Mouse (Mus musculus): ENCODE results near the gene Larp1b. TPM values are rescaled to one million over a fixed set of nuclear protein-coding genes. Genes with fewer than 3 reads are reported as not detected.

Larp1b gene
- polyA plus RNA-seq, 1 experiment from 2014 or later: 3.7 TPM

GRCm38 (mm10) chr3:40952606-40953005, 3.0 kb downstream of the Larp1b start:
- H3K9ac ChIP-seq (ENCODE audit: low read length): no peak overlapping the region
- peaks cover 7% of the 10 kb centered on the region; the same call in 1 of the 2 replicates for H3K4me1 ChIP-seq (ENCODE audit: control insufficient read depth, insufficient read depth, low read length)
- no peak overlapping the region for H3K27ac ChIP-seq (ENCODE audit: low read depth, low read length)
- no peak for DNase-seq (ENCODE audit: low spot score)
- ATAC-seq (ENCODE audit: insufficient read depth, low FRiP score, low TSS enrichment): no peak
- H3K27me3 ChIP-seq (ENCODE audit: control insufficient read depth, insufficient read depth, low read length): no peaks in the 10 kb centered on the region
- H3K9me3 ChIP-seq (ENCODE audit: control insufficient read depth, low read length): no peaks in the 10 kb centered on the region
- H3K4me2 ChIP-seq (ENCODE audit: low read depth): no peak overlapping the region
- no peak overlapping the region for H3K4me3 ChIP-seq (ENCODE audit: low read depth, low read length)
- H3K36me3 ChIP-seq (ENCODE audit: control insufficient read depth, insufficient read depth, low read length): no peaks in the 10 kb centered on the region

DNA sequence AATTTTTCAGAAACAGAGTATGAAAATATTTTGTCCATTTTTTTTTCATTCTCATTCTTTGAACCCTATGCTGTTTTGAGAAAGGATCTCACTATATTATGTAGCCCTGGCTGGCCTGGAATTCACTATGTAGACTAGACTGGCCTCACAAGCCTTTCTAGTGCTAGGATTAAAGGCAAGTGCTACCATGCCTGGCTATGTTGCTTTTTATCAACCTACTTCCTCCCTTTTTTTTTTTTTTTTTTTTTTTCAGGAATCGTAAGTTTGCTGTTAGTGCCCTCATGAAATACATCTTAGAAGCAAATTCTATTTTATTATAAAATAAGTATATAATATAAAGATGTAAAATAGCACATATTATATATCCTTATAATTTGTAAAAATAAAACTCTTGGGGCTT, 5.2 kb downstream of the Larp1b start:
- Histone ChIP-seq H3K4me2 (ENCODE audit: low read depth) (no peak overlapping the region), H3K9ac (ENCODE audit: low read length) (no peak overlapping the region), H3K9me3 (ENCODE audit: control insufficient read depth, low read length) (no peaks in the 10 kb centered on the region), H3K4me3 (ENCODE audit: low read depth, low read length) (no peak overlapping the region), H3K27ac (ENCODE audit: low read depth, low read length) (no peak overlapping the region), H3K36me3 (ENCODE audit: control insufficient read depth, insufficient read depth, low read length) (no peaks in the 10 kb centered on the region), H3K4me1 (ENCODE audit: control insufficient read depth, insufficient read depth, low read length) (peaks cover 7% of the 10 kb centered on the region; the same call in 1 of the 2 replicates), H3K27me3 (ENCODE audit: control insufficient read depth, insufficient read depth, low read length) (no peaks in the 10 kb centered on the region)
- WGBS: 76% methylated on average over 1 of the region's 1 CpGs
- DNase-seq (ENCODE audit: low spot score): no peak
- no peak for ATAC-seq (ENCODE audit: insufficient read depth, low FRiP score, low TSS enrichment)

DNA sequence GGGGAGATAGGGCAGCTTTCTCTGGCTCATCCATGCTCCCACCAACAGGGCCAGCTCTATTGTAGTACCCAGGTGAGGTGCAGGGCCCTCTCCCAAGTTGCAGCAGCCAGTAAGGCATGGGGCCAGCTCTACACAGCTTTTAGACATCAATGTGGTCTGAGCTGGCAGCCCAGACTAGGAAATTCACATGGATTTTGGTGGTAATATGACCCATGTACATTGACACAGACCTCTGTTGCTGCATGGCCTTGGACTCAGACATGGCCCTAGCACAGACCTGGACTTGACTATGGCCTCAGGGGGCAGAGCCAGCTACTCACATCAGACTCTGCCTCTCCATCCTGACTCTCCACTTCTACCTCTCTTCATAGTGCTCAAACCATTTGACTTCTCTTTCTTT, 9.2 kb downstream of the Larp1b start:
- Histone ChIP-seq H3K9me3 (ENCODE audit: control insufficient read depth, low read length) (no peaks in the 10 kb centered on the region), H3K4me1 (ENCODE audit: control insufficient read depth, insufficient read depth, low read length) (no peaks in the 10 kb centered on the region), H3K4me2 (ENCODE audit: low read depth) (no peak overlapping the region), H3K27ac (ENCODE audit: low read depth, low read length) (no peak overlapping the region), H3K4me3 (ENCODE audit: low read depth, low read length) (no peak overlapping the region), H3K36me3 (ENCODE audit: control insufficient read depth, insufficient read depth, low read length) (no peaks in the 10 kb centered on the region), H3K9ac (ENCODE audit: low read length) (no peak overlapping the region), H3K27me3 (ENCODE audit: control insufficient read depth, insufficient read depth, low read length) (no peaks in the 10 kb centered on the region)
- ATAC-seq (ENCODE audit: insufficient read depth, low FRiP score, low TSS enrichment) (no peak), DNase-seq (ENCODE audit: low spot score) (no peak)

- no peaks in the 10 kb centered on the region for H3K9me3 ChIP-seq (ENCODE audit: control insufficient read depth, low read length)
- DNase-seq (ENCODE audit: low spot score): no peak
- H3K4me3 ChIP-seq (ENCODE audit: low read depth, low read length): no peak overlapping the region
- H3K36me3 ChIP-seq (ENCODE audit: control insufficient read depth, insufficient read depth, low read length): no peaks in the 10 kb centered on the region
- no peak overlapping the region for H3K4me2 ChIP-seq (ENCODE audit: low read depth)
- H3K27me3 ChIP-seq (ENCODE audit: control insufficient read depth, insufficient read depth, low read length): no peaks in the 10 kb centered on the region
- no peaks in the 10 kb centered on the region for H3K4me1 ChIP-seq (ENCODE audit: control insufficient read depth, insufficient read depth, low read length)
- no peak overlapping the region for H3K9ac ChIP-seq (ENCODE audit: low read length)
- H3K27ac ChIP-seq (ENCODE audit: low read depth, low read length): no peak overlapping the region
- ATAC-seq (ENCODE audit: insufficient read depth, low FRiP score, low TSS enrichment): no peak
Observed at GRCm38 (mm10) chr3:40980758-40981157, 31.1 kb downstream of the Larp1b start.

DNA sequence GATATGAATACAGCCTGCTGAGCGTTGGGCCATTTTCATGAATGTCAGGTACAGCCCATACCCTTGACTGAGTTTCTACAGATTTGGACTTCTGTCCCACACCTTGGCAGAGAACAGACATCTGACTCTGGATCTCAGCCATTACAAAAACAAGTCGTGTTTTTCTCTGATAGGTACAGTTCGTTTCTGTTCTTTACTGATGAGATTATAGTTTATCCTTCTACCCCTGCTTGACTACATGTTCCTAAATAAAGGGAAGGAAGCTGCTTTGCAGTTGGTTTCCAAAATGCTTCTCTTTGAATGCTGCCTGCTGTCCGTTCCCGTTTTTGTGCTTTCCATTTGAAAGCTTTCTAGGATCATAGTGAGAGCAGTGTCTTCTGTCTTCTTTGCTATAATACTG, 37.9 kb downstream of the Larp1b start:
- no peak overlapping the region for H3K27ac ChIP-seq (ENCODE audit: low read depth, low read length)
- no peaks in the 10 kb centered on the region for H3K27me3 ChIP-seq (ENCODE audit: control insufficient read depth, insufficient read depth, low read length)
- ATAC-seq (ENCODE audit: insufficient read depth, low FRiP score, low TSS enrichment): no peak
- no peak for DNase-seq (ENCODE audit: low spot score)
- H3K4me2 ChIP-seq (ENCODE audit: low read depth): no peak overlapping the region
- no peaks in the 10 kb centered on the region for H3K36me3 ChIP-seq (ENCODE audit: control insufficient read depth, insufficient read depth, low read length)
- no peaks in the 10 kb centered on the region for H3K9me3 ChIP-seq (ENCODE audit: control insufficient read depth, low read length)
- H3K9ac ChIP-seq (ENCODE audit: low read length): no peak overlapping the region
- WGBS: 83% methylated on average over 5 of the region's 5 CpGs
- H3K4me1 ChIP-seq (ENCODE audit: control insufficient read depth, insufficient read depth, low read length): no peaks in the 10 kb centered on the region
- no peak overlapping the region for H3K4me3 ChIP-seq (ENCODE audit: low read depth, low read length)

- 75% methylated on average over 2 of the region's 2 CpGs for WGBS
- no peak overlapping the region for H3K27ac ChIP-seq (ENCODE audit: low read depth, low read length)
- ATAC-seq (ENCODE audit: insufficient read depth, low FRiP score, low TSS enrichment): no peak
- H3K9ac ChIP-seq (ENCODE audit: low read length): no peak overlapping the region
- H3K4me1 ChIP-seq (ENCODE audit: control insufficient read depth, insufficient read depth, low read length): no peaks in the 10 kb centered on the region
- H3K27me3 ChIP-seq (ENCODE audit: control insufficient read depth, insufficient read depth, low read length): no peaks in the 10 kb centered on the region
- no peaks in the 10 kb centered on the region for H3K9me3 ChIP-seq (ENCODE audit: control insufficient read depth, low read length)
- no peaks in the 10 kb centered on the region for H3K36me3 ChIP-seq (ENCODE audit: control insufficient read depth, insufficient read depth, low read length)
- no peak overlapping the region for H3K4me3 ChIP-seq (ENCODE audit: low read depth, low read length)
- no peak for DNase-seq (ENCODE audit: low spot score)
- no peak overlapping the region for H3K4me2 ChIP-seq (ENCODE audit: low read depth)
Observed at GRCm38 (mm10) chr3:40988722-40989121, 39.1 kb downstream of the Larp1b start.

DNA sequence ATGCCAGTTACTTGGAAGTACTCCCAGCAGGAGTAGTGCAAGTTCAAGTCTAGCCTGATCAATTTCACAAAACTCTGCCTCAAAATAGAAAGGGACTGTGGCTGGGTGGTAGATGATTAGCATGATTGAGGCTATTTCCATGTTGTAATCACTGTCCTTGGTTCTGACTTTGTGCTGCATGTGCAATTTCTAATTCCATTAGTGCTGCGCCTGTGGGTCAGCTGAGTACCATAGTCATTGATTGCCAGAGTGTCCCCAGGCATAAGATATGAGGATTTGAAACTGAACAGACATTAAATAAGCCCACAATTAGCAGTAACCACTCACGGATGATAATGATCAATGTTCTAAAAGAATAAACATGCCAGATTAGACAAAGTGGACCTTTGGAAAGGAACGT, 41.9 kb downstream of the Larp1b start:
- H3K9ac ChIP-seq (ENCODE audit: low read length): no peak overlapping the region
- H3K4me2 ChIP-seq (ENCODE audit: low read depth): no peak overlapping the region
- H3K36me3 ChIP-seq (ENCODE audit: control insufficient read depth, insufficient read depth, low read length): no peaks in the 10 kb centered on the region
- ATAC-seq (ENCODE audit: insufficient read depth, low FRiP score, low TSS enrichment): no peak
- no peak overlapping the region for H3K4me3 ChIP-seq (ENCODE audit: low read depth, low read length)
- 72% methylated on average over 3 of the region's 3 CpGs for WGBS
- no peaks in the 10 kb centered on the region for H3K9me3 ChIP-seq (ENCODE audit: control insufficient read depth, low read length)
- DNase-seq (ENCODE audit: low spot score): no peak
- no peak overlapping the region for H3K27ac ChIP-seq (ENCODE audit: low read depth, low read length)
- no peaks in the 10 kb centered on the region for H3K27me3 ChIP-seq (ENCODE audit: control insufficient read depth, insufficient read depth, low read length)
- H3K4me1 ChIP-seq (ENCODE audit: control insufficient read depth, insufficient read depth, low read length): no peaks in the 10 kb centered on the region

DNA sequence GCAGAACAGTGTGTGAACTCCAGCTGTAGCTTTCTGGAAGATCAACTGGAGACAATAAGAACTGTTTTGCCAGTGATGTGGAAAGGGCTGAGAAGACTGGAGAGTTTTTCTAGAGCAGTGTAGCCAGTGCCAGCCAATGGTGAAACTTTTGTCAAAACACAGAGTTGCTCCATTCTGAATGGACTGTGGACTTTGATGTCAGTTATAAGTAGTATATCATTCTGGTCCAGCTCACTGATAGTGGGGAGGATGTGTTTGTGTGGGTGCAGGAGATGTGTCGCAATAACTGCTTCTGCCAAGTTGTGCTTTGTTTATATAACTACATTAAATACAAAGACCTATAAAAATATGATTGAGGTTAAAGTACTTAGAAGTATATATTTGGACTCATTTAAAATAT, 45.5 kb downstream of the Larp1b start:
- Histone ChIP-seq H3K27ac (ENCODE audit: low read depth, low read length) (no peak overlapping the region), H3K9ac (ENCODE audit: low read length) (no peak overlapping the region), H3K36me3 (ENCODE audit: control insufficient read depth, insufficient read depth, low read length) (no peaks in the 10 kb centered on the region), H3K9me3 (ENCODE audit: control insufficient read depth, low read length) (no peaks in the 10 kb centered on the region), H3K4me3 (ENCODE audit: low read depth, low read length) (no peak overlapping the region), H3K4me2 (ENCODE audit: low read depth) (no peak overlapping the region), H3K27me3 (ENCODE audit: control insufficient read depth, insufficient read depth, low read length) (no peaks in the 10 kb centered on the region), H3K4me1 (ENCODE audit: control insufficient read depth, insufficient read depth, low read length) (no peaks in the 10 kb centered on the region)
- whole genome bisulfite sequencing: 90% methylated on average over 1 of the region's 1 CpGs
- DNase-seq (ENCODE audit: low spot score) (no peak), ATAC-seq (ENCODE audit: insufficient read depth, low FRiP score, low TSS enrichment) (no peak)

- Histone ChIP-seq H3K36me3 (ENCODE audit: control insufficient read depth, insufficient read depth, low read length) (no peaks in the 10 kb centered on the region), H3K4me2 (ENCODE audit: low read depth) (no peak overlapping the region)
- WGBS: 81% methylated on average over 8 of the region's 8 CpGs
Observed at GRCm38 (mm10) chr3:41009315-41009714, 59.7 kb downstream of the Larp1b start.

More at GRCm38 (mm10) chr3:41009315-41009714, 59.7 kb downstream of the Larp1b start:
- Histone ChIP-seq H3K9ac (ENCODE audit: low read length) (no peak overlapping the region), H3K27me3 (ENCODE audit: control insufficient read depth, insufficient read depth, low read length) (no peaks in the 10 kb centered on the region), H3K27ac (ENCODE audit: low read depth, low read length) (no peak overlapping the region), H3K9me3 (ENCODE audit: control insufficient read depth, low read length) (no peaks in the 10 kb centered on the region), H3K4me1 (ENCODE audit: control insufficient read depth, insufficient read depth, low read length) (no peaks in the 10 kb centered on the region), H3K4me3 (ENCODE audit: low read depth, low read length) (no peak overlapping the region)
- no peak for ATAC-seq (ENCODE audit: insufficient read depth, low FRiP score, low TSS enrichment)
- no peak for DNase-seq (ENCODE audit: low spot score)

Data from neural tube, embryonic 11.5 days (tissue).